Mouse (Mus musculus) megakaryocyte, embryonic 14.5 days (primary cell): ENCODE data around the gene Stub1.

Experiments
- FLI1 ChIP-seq: IDR thresholded peaks from 2 replicates; pipeline ENCODE4 v1.6.1; 2012; ENCODE audit warnings: low read length, inconsistent platforms, mixed read lengths
- GATA1 ChIP-seq: IDR thresholded peaks from 3 replicates; pipeline ENCODE4 v1.6.1; 2012; ENCODE audit warnings: mixed read lengths, low read length, inconsistent platforms, borderline replicate concordance

DNA sequence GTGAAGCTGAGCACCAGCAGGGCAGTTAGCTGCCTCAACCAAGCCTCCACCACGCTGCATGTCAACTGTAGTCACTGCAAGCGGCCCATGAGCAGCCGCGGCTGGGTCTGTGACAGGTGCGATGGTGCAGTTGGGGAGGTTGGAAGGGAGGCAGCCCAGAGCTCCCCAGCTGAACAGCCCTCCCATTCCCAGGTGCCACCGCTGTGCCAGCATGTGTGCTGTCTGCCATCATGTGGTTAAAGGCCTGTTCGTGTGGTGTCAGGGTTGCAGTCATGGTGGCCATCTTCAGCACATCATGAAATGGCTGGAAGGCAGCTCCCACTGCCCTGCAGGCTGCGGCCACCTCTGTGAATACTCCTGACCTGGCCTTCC lies 5.0 kb downstream of the Stub1 start:
- TF ChIP-seq GATA1 (no peak), FLI1 (no peak)
